Comparison of ENCODE assay signal across 9 mouse cellular contexts in genomic region chr8:117498179-117498914, GRCm38 (mm10). TPM values are rescaled to one million over a fixed set of nuclear protein-coding genes. Genes with fewer than 3 reads are reported as not detected.
DNase-seq lines count a peak whose midpoint lies in the region; ATAC-seq and TF ChIP-seq lines count a peak whose summit lies in the region.
"Had no signal": no experiment of that assay in that cellular context is flagged by ENCODE, and none has a peak within 500 bp of the region (broad histone marks: within the 10 kb centered on the region; RNA-seq: fewer than 3 reads in every experiment).

TSS of gene Plcg2 (plus strand) at chr8:117498291.

- no peak for DNase-seq in frontal cortex, adult 2 months (ENCODE audit: extremely low spot score in 1 of 2, low spot score in 1 of 2)
- peak; percentile 71 for DNase-seq in embryo, embryonic 10 days (ENCODE audit: low spot score)
- DNase-seq in heart, adult 9 months (ENCODE audit: low spot score in 2 of 2): peak; percentile 26 to 46
- DNase-seq in kidney, adult 2 months: peak; percentile 48
- peak; percentile 58 for DNase-seq in thymus, postnatal 25 days

- no peak for TF ChIP-seq POLR2A in kidney, adult 2 months (IDR thresholded peaks at IDR 0.05; ENCODE audit: low read depth, low read length)

- no peaks in the 10 kb centered on the region for H3K36me3 ChIP-seq in kidney, adult 2 months (ENCODE audit: control insufficient read depth, insufficient read depth, low read length)
- H3K36me3 ChIP-seq in lung, embryonic 15.5 days: no peaks in the 10 kb centered on the region
- H3K36me3 ChIP-seq in neural tube, embryonic 15.5 days: no peaks in the 10 kb centered on the region
- H3K36me3 ChIP-seq: G1E had no signal

- H3K4me2 ChIP-seq in lung, embryonic 15.5 days: peak within 1 kb of the TSS; percentile 99
- peak within 1 kb of the TSS; percentile 100 for H3K4me2 ChIP-seq in neural tube, embryonic 15.5 days

- no peak within 1 kb of the TSS for H3K27ac ChIP-seq in kidney, adult 2 months (ENCODE audit: insufficient read depth, low read depth, low read length)
- H3K27ac ChIP-seq in lung, embryonic 15.5 days: no peak within 1 kb of the TSS
- H3K27ac ChIP-seq in neural tube, embryonic 15.5 days (replicated peaks): no peak within 1 kb of the TSS

- ATAC-seq in frontal cortex, adult (ENCODE audit: low TSS enrichment): peak; percentile 57; the same call in 1 of the 2 replicates
- peak; percentile 74; the same call in 1 of the 2 replicates for ATAC-seq in lung, embryonic 15.5 days (ENCODE audit: borderline replicate concordance, extremely low read depth, low FRiP score, low TSS enrichment)
- no peak for ATAC-seq in neural tube, embryonic 15.5 days (ENCODE audit: low FRiP score)

- H3K4me1 ChIP-seq in kidney, adult 2 months (ENCODE audit: control insufficient read depth, insufficient read depth, low read length): no peaks in the 10 kb centered on the region
- peaks cover 12% of the 10 kb centered on the region; the same call in 1 of the 2 replicates for H3K4me1 ChIP-seq in lung, embryonic 15.5 days
- H3K4me1 ChIP-seq in neural tube, embryonic 15.5 days: peaks cover 15% of the 10 kb centered on the region

- WGBS in kidney, adult 2 months: under 1% methylated on average over 62 of the region's 62 CpGs
- WGBS in lung, embryonic 15.5 days: 1% methylated on average over 49 of the region's 62 CpGs
- 1% methylated on average over 61 of the region's 62 CpGs for WGBS in neural tube, embryonic 15.5 days

- H3K27me3 ChIP-seq in kidney, adult 2 months (replicated peaks; ENCODE audit: control insufficient read depth, insufficient read depth, low read length): peaks cover 2% of the 10 kb centered on the region; the same call in 1 of the 2 replicates
- H3K27me3 ChIP-seq in lung, embryonic 15.5 days: peaks cover 30% of the 10 kb centered on the region
- peaks cover 31% of the 10 kb centered on the region for H3K27me3 ChIP-seq in neural tube, embryonic 15.5 days (replicated peaks)

- no peaks in the 10 kb centered on the region for H3K9me3 ChIP-seq in lung, embryonic 15.5 days
- H3K9me3 ChIP-seq in neural tube, embryonic 15.5 days (replicated peaks): no peaks in the 10 kb centered on the region

- H3K4me3 ChIP-seq in kidney, adult 2 months (ENCODE audit: insufficient read depth, low read depth, low read length): peak within 1 kb of the TSS; percentile 47
- peak within 1 kb of the TSS; percentile 56 for H3K4me3 ChIP-seq in lung, embryonic 15.5 days
- H3K4me3 ChIP-seq in neural tube, embryonic 15.5 days (replicated peaks): peak within 1 kb of the TSS; percentile 56

- H3K9ac ChIP-seq in lung, embryonic 15.5 days: peak within 1 kb of the TSS; percentile 48
- peak within 1 kb of the TSS; percentile 51 for H3K9ac ChIP-seq in neural tube, embryonic 15.5 days (replicated peaks)

- no peak for TF ChIP-seq CTCF in kidney, adult 2 months (conservative IDR thresholded peaks at IDR 0.05; ENCODE audit: insufficient read depth, insufficient read length, low read depth, low read length)

RNA-seq across cellular contexts. Expression of gene Plcg2, which starts in this region (rescaled TPM):
- 2.4 and 3.0 TPM in 2 replicates for polyA plus RNA-seq in frontal cortex, adult 2 months (2012; rRNA removed)
- polyA plus RNA-seq in kidney, adult 2 months (2012; rRNA removed): 10.7 and 12.5 TPM in 2 replicates
- 3.7 and 5.0 TPM in 2 replicates for polyA plus RNA-seq in lung, embryonic 15.5 days (2015; fragmentation: Nextera tagmentation; extraction: Ambion mirVana)
- polyA plus RNA-seq in neural tube, embryonic 15.5 days (2015; fragmentation: Nextera tagmentation; extraction: Ambion mirVana): 1.3 and 5.4 TPM in 2 replicates
- polyA plus RNA-seq: G1E had no signal

Comparison
In these comparisons a context has a peak if more than half of its experiments do, and no peak if none do; other contexts are left out.
1. DNase-seq: peak in embryo, embryonic 10 days (single experiment), heart, adult 9 months (2 of 2), kidney, adult 2 months (single experiment) and thymus, postnatal 25 days (single experiment); none in frontal cortex, adult 2 months (0 of 2).
2. Peak in every context shown above with its lines, with median percentiles within 50 percentile points of each other: H3K4me3 ChIP-seq.